Mouse (Mus musculus) bone marrow macrophage, adult 2 months (primary cell): ENCODE data around the gene Ctnnd2.

Source experiments
- CTCF ChIP-seq: IDR thresholded peaks from 2 replicates; pipeline ENCODE4 v1.5.1; 2012; ENCODE audit warnings: low read depth, mild to moderate bottlenecking, low read length, moderate library complexity
- POLR2A ChIP-seq: IDR thresholded peaks from 2 replicates; pipeline ENCODE4 v1.6.1; 2012; ENCODE audit warnings: mild to moderate bottlenecking, low read depth, low read length, borderline replicate concordance

GRCm38 (mm10) chr15:30762695-30763285 is 590.4 kb downstream of the Ctnnd2 start:
- TF ChIP-seq CTCF (no peak), POLR2A (no peak)
